Mouse (Mus musculus) adipocyte (in vitro differentiated cells): ENCODE results near the gene Cdca3.
"Not testable (repeated sequence)": the region's sequence is repeated elsewhere in the genome, so short reads cannot be mapped to it uniquely, and the experiment has no call there.

ENCODE experiments used
- DNase-seq: peaks from one replicate; pipeline ENCODE4 v3.0.0-alpha.2; 2016; ENCODE audit warnings: low spot score

Cdca3 gene

GRCm38 (mm10) chr6:124828868-124829798 is at the start of gene Cdca3, which contains the start of gene Usp5:
Gene Cdca3 (plus strand): TSS chr6:124829547.
Gene Usp5 (minus strand): TSS chr6:124829484.
- DNase-seq = peak; percentile 100

- no peak for DNase-seq
Measured at GRCm38 (mm10) chr6:124779984-124780416, 49.3 kb upstream of the Cdca3 start.

GRCm38 (mm10) chr6:124780917-124781316 is 48.4 kb upstream of the Cdca3 start:
- no peak for DNase-seq

GRCm38 (mm10) chr6:124782436-124782835 is 46.9 kb upstream of the Cdca3 start:
- DNase-seq = peak; percentile 58

GRCm38 (mm10) chr6:124786756-124787420 is 42.5 kb upstream of the Cdca3 start:
- DNase-seq = no peak

- DNase-seq = no peak
Measured at GRCm38 (mm10) chr6:124787722-124788121, 41.6 kb upstream of the Cdca3 start.

GRCm38 (mm10) chr6:124789519-124789918 is 39.8 kb upstream of the Cdca3 start:
- no peak for DNase-seq

- no peak for DNase-seq
Measured at GRCm38 (mm10) chr6:124790121-124790520, 39.2 kb upstream of the Cdca3 start.

GRCm38 (mm10) chr6:124791911-124792310 is 37.4 kb upstream of the Cdca3 start:
- no peak for DNase-seq

GRCm38 (mm10) chr6:124795781-124796180 is 33.6 kb upstream of the Cdca3 start:
- DNase-seq = no peak

- DNase-seq = no peak
Measured at GRCm38 (mm10) chr6:124796200-124796599, 33.1 kb upstream of the Cdca3 start.

- DNase-seq = not testable (repeated sequence)
Measured at GRCm38 (mm10) chr6:124802400-124802799, 26.9 kb upstream of the Cdca3 start.

- no peak for DNase-seq
Measured at GRCm38 (mm10) chr6:124803061-124803460, 26.3 kb upstream of the Cdca3 start.

- DNase-seq = not testable (repeated sequence)
Measured at GRCm38 (mm10) chr6:124803691-124804090, 25.7 kb upstream of the Cdca3 start.

- no peak for DNase-seq
Measured at GRCm38 (mm10) chr6:124804341-124804740, 25.0 kb upstream of the Cdca3 start.

- peak; percentile 99 for DNase-seq
Measured at GRCm38 (mm10) chr6:124805341-124806321, 23.7 kb upstream of the Cdca3 start.

- DNase-seq = no peak
Measured at GRCm38 (mm10) chr6:124806446-124807140, 22.8 kb upstream of the Cdca3 start.

- DNase-seq = no peak
Measured at GRCm38 (mm10) chr6:124807366-124807765, 22.0 kb upstream of the Cdca3 start.

GRCm38 (mm10) chr6:124807986-124808357 is 21.4 kb upstream of the Cdca3 start:
- DNase-seq = no peak

- peak; percentile 82 for DNase-seq
Measured at GRCm38 (mm10) chr6:124808358-124809012, 20.9 kb upstream of the Cdca3 start, which contains the start of gene Spsb2. Gene Spsb2 (plus strand): TSS chr6:124808661.
